In genomic region chr3:138905678-138906077, GRCm38 (mm10) we compare ENCODE assay signal across 8 mouse cellular contexts.
A peak's percentile ranks its signal among the peaks of the same experiment; 100 is the strongest.
DNase-seq lines count a peak whose midpoint lies in the region; ATAC-seq and TF ChIP-seq lines count a peak whose summit lies in the region.

No protein-coding gene starts in this region.

- intact Hi-C loops in left cerebral cortex, postnatal 4 days (cut with DNase I): loop anchor here (10.0 kb wide), 3 partner anchors 261 to 341 kb away; no protein-coding TSS in a partner anchor
- intact Hi-C loops in heart, postnatal 36 days (cut with DNase I): loop anchor here (2.0 to 10.0 kb wide), 5 partner anchors 163 to 451 kb away; partner anchors contain the start of gene Tspan5

- H3K9ac ChIP-seq in lung, postnatal 0 days (replicated peaks; ENCODE audit: low read depth): no peak overlapping the region
- no peak overlapping the region for H3K9ac ChIP-seq in stomach, embryonic 16.5 days (ENCODE audit: low read length)

- peak; percentile 47; the same call in 1 of the 2 replicates for ATAC-seq in lung, postnatal 0 days
- ATAC-seq in stomach, embryonic 16.5 days (ENCODE audit: insufficient read depth, low FRiP score): 0 out of 2 replicates have a peak, but pooled peaks have one; percentile 23

- peak overlapping the region; percentile 12 for H3K27ac ChIP-seq in embryonic fibroblast, embryonic 13.5 days (ENCODE audit: insufficient read depth, low read length)
- peak overlapping the region; percentile 55 for H3K27ac ChIP-seq in lung, postnatal 0 days (ENCODE audit: low read length)
- H3K27ac ChIP-seq in stomach, embryonic 16.5 days (ENCODE audit: low read length): peak overlapping the region; percentile 15; the same call in 1 of the 2 replicates

- no peaks in the 10 kb centered on the region for H3K36me3 ChIP-seq in lung, postnatal 0 days (ENCODE audit: insufficient read depth, low read length)
- no peaks in the 10 kb centered on the region for H3K36me3 ChIP-seq in stomach, embryonic 16.5 days (ENCODE audit: control insufficient read depth, insufficient read depth, low read length)

- H3K27me3 ChIP-seq in lung, postnatal 0 days (replicated peaks; ENCODE audit: insufficient read depth, low read length): no peaks in the 10 kb centered on the region
- no peaks in the 10 kb centered on the region for H3K27me3 ChIP-seq in stomach, embryonic 16.5 days (ENCODE audit: control insufficient read depth, insufficient read depth, low read length)

- DNase-seq in left cerebral cortex, postnatal 4 days: peak; percentile 49
- DNase-seq in left cerebral cortex, adult 8-10 months (ENCODE audit: low spot score in 2 of 2): no peak
- DNase-seq in heart, postnatal 36 days: peak; percentile 30 to 49
- peak; percentile 28 for DNase-seq in lung, postnatal 0 days (ENCODE audit: low spot score)
- no peak for DNase-seq in layer of hippocampus, adult 11-12 months (ENCODE audit: low spot score)
- no peak for DNase-seq in testis, postnatal 14 days (ENCODE audit: low spot score)

- no peak for TF ChIP-seq EP300 in lung, postnatal 0 days (IDR thresholded peaks at IDR 0.05)

- no peak overlapping the region for H3K4me2 ChIP-seq in lung, postnatal 0 days (replicated peaks; ENCODE audit: low read depth, low read length)
- no peak overlapping the region for H3K4me2 ChIP-seq in stomach, embryonic 16.5 days (ENCODE audit: low read depth, low read length)

- no peak overlapping the region for H3K4me3 ChIP-seq in embryonic fibroblast, embryonic 13.5 days (ENCODE audit: insufficient read depth, low read length)
- no peak overlapping the region for H3K4me3 ChIP-seq in lung, postnatal 0 days (ENCODE audit: low read depth, low read length)
- no peak overlapping the region for H3K4me3 ChIP-seq in stomach, embryonic 16.5 days (replicated peaks; ENCODE audit: low read length)

- no peaks in the 10 kb centered on the region for H3K9me3 ChIP-seq in lung, postnatal 0 days (ENCODE audit: low read length)
- no peaks in the 10 kb centered on the region for H3K9me3 ChIP-seq in stomach, embryonic 16.5 days (replicated peaks; ENCODE audit: control insufficient read depth, low read length)

- 36% methylated on average over 7 of the region's 7 CpGs for WGBS in lung, postnatal 0 days
- 61% methylated on average over 7 of the region's 7 CpGs for WGBS in stomach, embryonic 16.5 days

- H3K4me1 ChIP-seq in embryonic fibroblast, embryonic 13.5 days (ENCODE audit: control insufficient read depth, insufficient read depth, low read length): no peaks in the 10 kb centered on the region
- no peaks in the 10 kb centered on the region for H3K4me1 ChIP-seq in lung, postnatal 0 days (ENCODE audit: insufficient read depth, low read depth, low read length)
- peaks cover 7% of the 10 kb centered on the region; the same call in 1 of the 2 replicates for H3K4me1 ChIP-seq in stomach, embryonic 16.5 days (ENCODE audit: control insufficient read depth, insufficient read depth, low read length)

- no peak for TF ChIP-seq POLR2A in embryonic fibroblast, embryonic 13.5 days (IDR thresholded peaks at IDR 0.05; ENCODE audit: low read depth, low read length)

- no peak for TF ChIP-seq CTCF in embryonic fibroblast, embryonic 13.5 days (IDR thresholded peaks at IDR 0.05; ENCODE audit: borderline replicate concordance, insufficient read depth, low read length)
- no peak for TF ChIP-seq CTCF in lung, postnatal 0 days (IDR thresholded peaks at IDR 0.05)

Comparison
In these comparisons a context has a peak if more than half of its experiments do, and no peak if none do; other contexts are left out.
1. DNase-seq: peak in left cerebral cortex, postnatal 4 days (single experiment), heart, postnatal 36 days (2 of 2) and lung, postnatal 0 days (single experiment); none in left cerebral cortex, adult 8-10 months (0 of 2), layer of hippocampus, adult 11-12 months (single experiment) and testis, postnatal 14 days (single experiment).
2. Peak in every context shown above with its lines, with median percentiles within 50 percentile points of each other: H3K27ac ChIP-seq.